Mouse (Mus musculus) erythroid progenitor cell, adult 5-6 weeks (primary cell): ENCODE results near the gene Gm5890. TPM values are rescaled to one million over a fixed set of nuclear protein-coding genes. Genes with fewer than 3 reads are reported as not detected.
"Not testable (repeated sequence)": the region's sequence is repeated elsewhere in the genome, so short reads cannot be mapped to it uniquely, and the experiment has no call there.

Experiments
- ATAC-seq: replicated peaks from 2 replicates; pipeline ENCODE4 v1.8.0; 2016; ENCODE audit warnings: moderate number of reproducible peaks, mild to moderate bottlenecking, moderate TSS enrichment, inconsistent platforms; ENCODE audit not compliant: poor library complexity, low FRiP score, severe bottlenecking
- total RNA-seq, 2 experiments: library from RNA; stranded (forward) in 1 of 2; stranded (reverse) in 1 of 2; fragments of 150-400 nt in 1 of 2; fragments of 186-747, 209-891 nt in 1 of 2; gene quantifications; 2 replicates each; pipeline versions ENCODE4 v1.2.3 to v1.2.4; 2015 to 2017; ENCODE audit warnings: low replicate concordance in 2 of 2

Gm5890 gene
- total RNA-seq (2015; ENCODE audit: low replicate concordance) (not detected in 2 replicates), total RNA-seq (2017; ENCODE audit: low replicate concordance) (not detected in 2 replicates)

DNA sequence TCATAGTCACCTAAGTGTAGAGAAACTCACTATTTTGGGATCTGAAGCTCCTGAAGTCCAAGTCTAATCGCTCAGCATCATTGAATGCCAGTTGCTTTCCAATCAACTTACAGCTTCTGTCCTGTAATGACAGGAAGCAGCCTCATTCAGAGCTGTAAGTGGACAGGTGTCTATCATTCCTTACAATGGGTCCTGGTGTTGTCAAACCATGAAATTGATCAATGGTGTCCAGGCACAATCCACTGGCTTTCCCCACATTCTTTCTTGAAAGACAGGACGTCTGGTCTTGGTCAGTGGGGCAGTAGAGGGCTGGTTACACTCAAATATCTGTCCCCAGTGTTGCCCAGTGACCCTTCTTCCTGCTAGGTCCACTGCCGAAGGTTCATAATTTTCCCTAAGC is at the start of gene Gm5890:
Gene Gm5890 (minus strand): TSS at position 101 of the 400 bp plus-strand sequence.
- ATAC-seq, result not testable (repeated sequence)

DNA sequence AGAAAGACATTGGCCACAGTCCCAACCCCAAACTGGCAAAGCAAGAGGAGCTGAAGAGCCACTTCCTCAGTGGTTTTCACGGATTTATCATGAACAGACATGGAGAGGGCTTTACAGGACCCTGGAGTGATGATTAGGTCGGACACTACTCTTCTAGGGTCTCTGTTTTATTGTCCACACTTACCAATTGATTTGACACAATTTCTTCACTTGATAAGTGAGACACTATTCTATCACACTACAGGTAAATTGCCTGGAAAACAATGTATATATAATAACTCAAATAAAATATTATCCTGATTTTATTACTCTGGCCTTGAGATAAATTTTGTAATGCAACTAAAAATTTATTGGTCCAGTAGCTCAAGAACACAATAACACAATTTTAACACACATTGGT is 28.9 kb downstream of the Gm5890 start, which contains the start of gene Gm4498:
Gene Gm4498 (minus strand): TSS at position 101 of the 400 bp plus-strand sequence.
- ATAC-seq, result not testable (repeated sequence)

Other genes starting within 250 kb of the Gm5890 start
- not detected in 2 replicates for gene Vmn1r91, start 163.2 kb downstream of the Gm5890 start, total RNA-seq (2015; ENCODE audit: low replicate concordance)
- gene Vmn1r91, start 163.2 kb downstream of the Gm5890 start, total RNA-seq (2017; ENCODE audit: low replicate concordance), result not detected in 2 replicates
- gene Gm16442, start 140.3 kb downstream of the Gm5890 start, total RNA-seq (2015; ENCODE audit: low replicate concordance), result not detected in 2 replicates
- not detected in 2 replicates for gene Gm16442, start 140.3 kb downstream of the Gm5890 start, total RNA-seq (2017; ENCODE audit: low replicate concordance)
- not detected in 2 replicates for gene Vmn1r93, start 123.7 kb downstream of the Gm5890 start, total RNA-seq (2015; ENCODE audit: low replicate concordance)
- not detected in 2 replicates for gene Vmn1r93, start 123.7 kb downstream of the Gm5890 start, total RNA-seq (2017; ENCODE audit: low replicate concordance)
- gene Vmn1r94, start 94.5 kb downstream of the Gm5890 start, total RNA-seq (2015; ENCODE audit: low replicate concordance), result not detected in 2 replicates
- not detected in 2 replicates for gene Vmn1r94, start 94.5 kb downstream of the Gm5890 start, total RNA-seq (2017; ENCODE audit: low replicate concordance)
- gene Vmn1r95, start 69.1 kb downstream of the Gm5890 start, total RNA-seq (2015; ENCODE audit: low replicate concordance), result not detected in 2 replicates
- not detected in 2 replicates for gene Vmn1r95, start 69.1 kb downstream of the Gm5890 start, total RNA-seq (2017; ENCODE audit: low replicate concordance)
- not detected in 2 replicates for gene Gm6164, start 57.2 kb downstream of the Gm5890 start, total RNA-seq (2015; ENCODE audit: low replicate concordance)
- not detected in 2 replicates for gene Gm6164, start 57.2 kb downstream of the Gm5890 start, total RNA-seq (2017; ENCODE audit: low replicate concordance)
- gene Gm4498, start 29.0 kb downstream of the Gm5890 start, total RNA-seq (2015; ENCODE audit: low replicate concordance), result not detected in 2 replicates
- not detected in 2 replicates for gene Gm4498, start 29.0 kb downstream of the Gm5890 start, total RNA-seq (2017; ENCODE audit: low replicate concordance)
- not detected in 2 replicates for gene Gm4133, start 71.2 kb upstream of the Gm5890 start, total RNA-seq (2015; ENCODE audit: low replicate concordance)
- not detected in 2 replicates for gene Gm4133, start 71.2 kb upstream of the Gm5890 start, total RNA-seq (2017; ENCODE audit: low replicate concordance)
- not detected in 2 replicates for gene Gm5728, start 112.6 kb upstream of the Gm5890 start, total RNA-seq (2015; ENCODE audit: low replicate concordance)
- not detected in 2 replicates for gene Gm5728, start 112.6 kb upstream of the Gm5890 start, total RNA-seq (2017; ENCODE audit: low replicate concordance)
- gene Vmn1r100, start 155.1 kb upstream of the Gm5890 start, total RNA-seq (2015; ENCODE audit: low replicate concordance), result not detected in 2 replicates
- gene Vmn1r100, start 155.1 kb upstream of the Gm5890 start, total RNA-seq (2017; ENCODE audit: low replicate concordance), result not detected in 2 replicates
- gene Vmn1r101, start 179.8 kb upstream of the Gm5890 start, total RNA-seq (2015; ENCODE audit: low replicate concordance), result not detected in 2 replicates
- not detected in 2 replicates for gene Vmn1r101, start 179.8 kb upstream of the Gm5890 start, total RNA-seq (2017; ENCODE audit: low replicate concordance)
- gene Gm10670, start 212.1 kb upstream of the Gm5890 start, total RNA-seq (2015; ENCODE audit: low replicate concordance), result not detected in 2 replicates
- not detected in 2 replicates for gene Gm10670, start 212.1 kb upstream of the Gm5890 start, total RNA-seq (2017; ENCODE audit: low replicate concordance)
- not detected in 2 replicates for gene Vmn1r103, start 247.7 kb upstream of the Gm5890 start, total RNA-seq (2015; ENCODE audit: low replicate concordance)
- not detected in 2 replicates for gene Vmn1r103, start 247.7 kb upstream of the Gm5890 start, total RNA-seq (2017; ENCODE audit: low replicate concordance)